Mouse (Mus musculus): ENCODE results near the gene Prss57.

- TF ChIP-seq EP300 (IDR thresholded peaks at IDR 0.05) (no peak), CTCF (IDR thresholded peaks at IDR 0.05) (no peak)
These were observed 49.3 kb upstream of the Prss57 start for GRCm38 (mm10) chr10:79840091-79840490.

All from lung, postnatal 0 days (tissue).